Mouse (Mus musculus) megakaryocyte-erythroid progenitor cell, adult 5-6 weeks (primary cell): ENCODE results near the gene Nphp1. TPM values are rescaled to one million over a fixed set of nuclear protein-coding genes. Genes with fewer than 3 reads are reported as not detected.
A peak's percentile ranks its signal among the peaks of the same experiment; 100 is the strongest.

Experiments used
- ATAC-seq: replicated peaks from 2 replicates; pipeline ENCODE4 v1.8.0; 2016; ENCODE audit warnings: mild to moderate bottlenecking, inconsistent platforms; ENCODE audit not compliant: severe bottlenecking, poor library complexity, low FRiP score, low TSS enrichment
- total RNA-seq, 2 experiments: library from RNA; stranded (forward) in 1 of 2; stranded (reverse) in 1 of 2; fragments of 200-1000, 215-1000 nt in 1 of 2; fragments of >200 nt in 1 of 2; fragmentation: Nextera tagmentation in 1 of 2; gene quantifications; 2 replicates each; pipeline ENCODE4 v1.2.3; 2014 to 2017

Nphp1 gene
- total RNA-seq, 2 experiments from 2014 or later, result 19.2 to 24.4 TPM

DNA sequence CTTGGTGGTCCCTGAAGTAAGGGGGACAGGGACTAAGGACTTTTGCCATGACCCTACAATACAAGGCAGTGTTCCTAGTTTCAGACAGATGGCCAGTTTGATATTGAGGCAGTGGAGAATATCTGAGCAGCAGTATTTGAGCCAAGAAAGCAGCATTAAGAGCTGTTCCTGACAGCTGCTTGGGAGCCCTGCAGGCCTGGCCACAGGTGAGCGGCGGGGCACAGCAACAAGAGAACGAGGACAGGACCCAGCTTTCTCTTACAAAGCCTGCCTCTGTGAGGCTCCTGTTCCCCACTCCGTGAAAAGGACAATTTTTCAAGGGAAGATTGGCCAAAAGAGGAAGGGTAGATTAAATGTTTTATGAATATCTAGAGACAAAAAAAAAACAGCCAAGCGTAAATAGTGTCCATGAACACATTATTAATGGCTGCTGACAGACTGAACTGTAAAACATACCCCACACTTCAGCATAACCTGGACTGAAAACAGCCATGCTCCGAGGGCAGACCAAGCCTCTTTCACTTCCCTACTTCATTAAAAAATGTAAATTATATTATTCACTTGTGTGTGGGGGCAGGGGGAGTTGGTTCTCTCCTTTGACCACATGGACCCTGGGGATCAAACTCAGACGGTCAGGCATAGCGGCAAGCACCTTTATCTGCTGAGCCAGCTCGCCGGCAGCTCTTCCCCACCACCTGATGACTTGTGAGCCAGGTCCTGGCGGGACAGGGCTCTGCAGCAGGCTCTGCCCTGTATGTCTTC, 36.7 kb downstream of the Nphp1 start:
- ATAC-seq, result no peak

GRCm38 (mm10) chr2:127749376-127749775, 39.3 kb downstream of the Nphp1 start:
- no peak for ATAC-seq

GRCm38 (mm10) chr2:127748316-127748715, 40.4 kb downstream of the Nphp1 start:
- no peak for ATAC-seq

DNA sequence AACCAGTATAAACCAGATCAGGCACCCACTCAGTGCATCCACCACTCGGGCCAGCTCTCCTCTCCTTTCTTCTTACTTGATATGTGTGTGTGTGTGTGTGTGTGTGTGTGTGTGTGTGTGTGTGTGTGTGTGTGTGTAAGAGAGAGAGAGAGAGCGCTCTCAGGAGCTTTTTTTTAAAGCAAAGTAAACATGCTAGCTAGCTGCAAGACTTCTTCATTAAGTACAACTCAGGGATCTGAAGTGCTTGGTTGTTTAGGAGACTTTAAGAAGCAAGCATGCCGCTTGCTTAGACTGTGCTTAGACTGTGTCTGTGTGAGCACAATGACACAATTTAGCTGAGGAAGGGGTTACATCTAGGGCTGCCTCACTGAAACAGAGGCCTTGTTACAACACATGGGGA, 46.1 kb downstream of the Nphp1 start:
- ATAC-seq, result no peak

DNA sequence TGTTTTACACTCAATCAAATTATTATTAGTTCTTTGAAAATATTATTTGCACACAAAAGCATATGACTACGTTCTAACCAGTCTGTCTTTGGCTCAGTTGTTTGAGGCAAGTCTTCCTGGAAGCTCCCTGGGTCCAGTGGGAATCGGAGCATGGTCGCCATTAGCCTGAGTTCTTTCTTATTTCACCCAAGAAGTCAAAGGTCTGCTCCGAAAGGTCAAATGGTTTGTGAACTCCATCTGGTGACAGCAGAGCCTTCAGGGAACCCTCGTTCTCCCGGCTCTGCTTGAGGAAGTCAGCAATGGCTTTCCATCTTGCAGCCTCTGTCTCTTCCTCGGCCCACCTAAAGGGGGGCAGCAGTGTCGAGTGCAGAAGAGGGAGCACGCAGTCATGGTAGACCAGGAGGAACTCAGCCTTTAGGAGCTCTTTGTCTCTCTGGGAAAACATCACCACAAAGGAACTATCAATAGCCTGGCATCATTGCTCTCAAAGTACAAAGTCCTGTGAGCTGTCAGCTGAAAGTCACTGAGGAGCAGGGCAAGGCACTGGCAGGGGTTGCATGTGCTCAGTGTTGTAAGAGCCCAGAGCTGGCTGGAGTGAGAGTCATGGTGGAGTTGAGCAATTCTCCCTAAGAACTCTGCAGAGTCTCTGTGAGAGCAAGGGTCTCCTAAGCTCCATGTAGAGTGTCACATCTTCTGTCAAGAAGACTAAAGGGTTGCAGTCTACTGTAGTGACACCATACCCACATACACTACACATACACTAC, 47.8 kb downstream of the Nphp1 start:
- ATAC-seq, result no peak

GRCm38 (mm10) chr2:127737885-127738284, 50.8 kb downstream of the Nphp1 start:
- no peak for ATAC-seq

- no peak for ATAC-seq
These were observed 52.0 kb downstream of the Nphp1 start for GRCm38 (mm10) chr2:127736631-127737209.

DNA sequence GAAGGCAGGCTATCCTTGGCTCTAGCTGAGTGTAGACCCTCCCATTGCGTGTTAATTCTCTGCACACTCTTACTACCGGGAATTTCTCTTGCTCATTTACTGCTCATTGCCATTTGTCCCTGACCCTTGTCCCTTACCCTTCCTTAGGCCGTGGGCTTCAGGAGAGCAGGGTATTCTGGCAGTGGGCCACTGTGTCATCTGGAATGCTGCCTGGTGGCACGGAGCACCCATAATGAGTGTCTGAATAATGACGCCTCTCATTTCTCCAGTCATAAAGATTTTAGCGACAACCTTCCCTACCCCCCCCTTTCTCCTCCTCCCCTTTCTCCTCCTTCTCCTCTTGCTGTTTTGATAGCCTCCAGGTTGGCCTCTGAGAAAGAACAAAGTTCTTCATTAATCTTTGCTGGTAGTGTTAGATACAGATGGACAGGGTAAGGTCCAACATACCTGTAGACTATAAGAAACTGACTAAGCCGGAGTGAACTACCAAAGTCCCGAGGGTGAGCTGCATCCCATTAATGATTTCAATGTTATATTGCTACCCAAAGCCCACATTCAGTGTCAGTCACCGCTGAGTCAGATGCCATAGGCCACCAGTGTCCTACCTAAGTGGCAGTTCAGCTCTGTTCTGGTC, 53.1 kb downstream of the Nphp1 start:
- no peak for ATAC-seq

- ATAC-seq, result no peak
These were observed 53.8 kb downstream of the Nphp1 start for GRCm38 (mm10) chr2:127734889-127735288.

- ATAC-seq, result no peak
These were observed 58.2 kb downstream of the Nphp1 start for GRCm38 (mm10) chr2:127730301-127730997.

DNA sequence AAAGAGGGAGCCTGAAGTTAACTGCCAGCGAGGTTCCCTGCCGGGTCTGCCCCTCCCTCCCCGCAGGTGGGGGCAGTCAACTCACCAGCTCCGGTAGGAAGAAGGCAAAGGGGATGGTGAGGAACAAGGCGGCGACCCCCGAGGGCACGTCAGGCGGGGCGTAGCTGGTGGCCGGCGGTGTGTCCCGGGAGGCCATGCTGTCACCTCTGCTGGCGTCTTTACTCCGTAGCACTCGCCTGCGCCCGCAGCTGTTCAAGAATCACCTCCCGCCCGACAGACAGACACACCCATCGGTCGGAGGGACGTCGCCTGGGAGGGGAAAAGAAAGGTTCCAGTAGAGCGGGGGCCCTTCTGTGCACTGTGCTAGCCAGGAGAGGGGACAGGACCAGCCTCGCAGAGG, 59.0 kb downstream of the Nphp1 start, which contains the start of gene Mall:
Gene Mall, minus strand, starts transcription at position 262 of the 400 bp plus-strand sequence.
- ATAC-seq, result peak; percentile 62; the same call in 1 of the 2 replicates

GRCm38 (mm10) chr2:127728661-127729450, 59.8 kb downstream of the Nphp1 start:
- peak; percentile 17; the same call in 1 of the 2 replicates for ATAC-seq

GRCm38 (mm10) chr2:127728146-127728545, 60.6 kb downstream of the Nphp1 start:
- no peak for ATAC-seq

- no peak for ATAC-seq
These were observed 65.5 kb downstream of the Nphp1 start for GRCm38 (mm10) chr2:127723193-127723592.

DNA sequence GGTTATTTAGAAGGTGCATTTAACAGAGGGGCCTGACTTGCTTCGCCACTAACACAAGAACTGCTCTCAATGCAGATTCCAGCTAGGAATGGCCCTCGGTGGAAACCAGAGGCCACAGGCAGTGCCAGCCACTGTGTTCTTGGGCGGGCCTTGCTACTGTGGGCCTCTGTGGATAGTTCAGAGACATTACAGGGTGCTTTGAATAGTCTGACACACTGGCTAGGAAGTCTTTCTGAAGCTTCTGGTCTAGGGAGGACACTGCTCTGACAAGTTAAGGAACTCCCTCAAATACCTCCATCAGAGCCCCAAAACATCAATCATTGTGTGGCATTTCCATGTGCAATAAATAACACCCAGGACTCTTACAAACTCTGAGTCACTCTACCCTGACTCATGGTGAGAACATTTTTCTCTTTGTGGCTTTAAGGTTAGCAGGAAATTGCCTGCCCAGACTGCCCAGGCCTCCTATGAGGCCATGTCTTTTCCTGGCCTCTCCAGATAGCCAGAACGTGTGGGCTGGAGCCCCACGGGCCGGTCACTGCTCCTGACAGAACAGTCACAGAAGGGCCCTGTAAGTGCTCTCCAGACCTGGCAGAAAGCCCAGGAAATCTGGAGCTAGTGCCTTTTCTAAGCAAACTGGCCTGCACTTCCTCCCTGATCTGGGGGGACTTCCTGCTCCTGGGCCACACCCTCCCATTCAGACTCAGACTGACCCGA, 66.4 kb downstream of the Nphp1 start:
- ATAC-seq, result no peak

DNA sequence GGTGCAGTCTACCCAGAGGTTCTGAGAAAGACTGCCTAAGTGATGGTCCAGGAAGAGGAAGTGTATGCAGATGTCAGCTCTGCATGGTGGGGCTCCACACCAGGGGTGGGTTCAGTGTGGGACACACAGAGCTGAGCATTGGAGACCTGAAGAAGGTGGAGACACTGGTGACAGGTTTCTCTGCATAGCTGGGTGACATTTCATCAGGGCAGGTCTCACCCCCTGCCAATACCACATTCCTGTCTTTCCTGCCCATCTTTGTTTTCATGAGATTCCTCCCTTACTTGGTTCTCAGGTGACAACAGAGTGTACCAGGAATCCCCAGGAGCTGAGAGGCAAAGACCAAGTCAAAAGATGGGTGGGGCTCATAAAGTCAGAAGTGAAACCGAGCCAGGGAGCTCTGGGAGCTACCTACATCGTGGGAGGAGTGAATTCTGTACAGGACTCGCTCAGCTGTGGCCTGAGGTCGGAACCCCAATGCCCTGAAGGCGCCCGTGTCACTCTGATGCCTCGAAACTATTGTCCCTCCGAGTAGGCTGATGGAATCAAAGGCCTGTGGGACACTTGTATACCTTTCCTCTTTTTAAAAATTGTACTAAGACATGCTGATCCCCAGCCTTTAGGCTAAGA, 69.7 kb downstream of the Nphp1 start:
- ATAC-seq, result no peak

DNA sequence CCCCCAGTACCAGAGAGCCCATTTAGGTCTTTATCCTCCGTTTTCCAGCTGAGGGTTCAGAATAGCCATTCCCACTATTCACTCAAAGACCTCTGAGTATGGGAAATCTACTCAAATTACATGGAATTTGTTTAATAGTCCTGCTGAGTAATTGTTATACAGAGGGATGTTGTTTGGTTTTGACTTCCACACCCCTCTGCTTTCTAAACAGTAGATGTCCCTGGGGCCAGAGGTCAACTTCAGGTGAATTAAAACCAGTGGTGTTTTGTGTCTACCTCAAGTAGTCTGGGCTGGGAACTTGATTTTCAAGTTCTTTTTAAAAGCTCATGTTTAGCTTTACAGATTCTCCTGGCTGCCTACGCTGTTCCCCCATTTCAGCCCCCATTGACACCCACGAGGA, 74.0 kb downstream of the Nphp1 start:
- no peak for ATAC-seq

DNA sequence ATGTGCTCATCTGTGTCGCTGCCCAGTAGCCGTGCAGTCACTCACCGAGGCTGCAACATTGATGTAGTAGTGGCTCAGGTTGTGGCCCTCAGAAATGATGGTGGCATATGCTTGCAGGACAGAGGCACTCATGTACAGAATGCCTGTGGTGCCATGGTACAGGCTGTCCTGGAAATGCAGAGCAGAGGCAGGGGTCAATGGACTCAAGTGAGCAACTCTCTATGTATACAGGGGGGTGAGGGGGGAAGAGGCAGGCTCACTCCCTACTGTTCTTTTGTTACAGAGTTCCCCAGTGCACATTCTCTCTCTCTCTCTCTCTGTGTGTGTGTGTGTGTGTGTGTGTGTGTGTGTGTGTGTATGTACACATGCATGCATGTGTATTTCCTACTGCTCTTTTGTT, 79.9 kb downstream of the Nphp1 start:
- no peak for ATAC-seq
